Mouse (Mus musculus) lung, postnatal 0 days (tissue): ENCODE data around the gene Pecr. TPM values are rescaled to one million over a fixed set of nuclear protein-coding genes. Genes with fewer than 3 reads are reported as not detected.

ENCODE experiments used
- ATAC-seq: fragments of 200-750 bp; cut with Nextera tagmentation; 2 replicates; pipeline ENCODE4 v1.8.0; 2017; ENCODE audit warnings: moderate library complexity
- DNase-seq: peaks from one replicate; pipeline ENCODE4 v3.0.0-alpha.2; 2016; ENCODE audit warnings: low spot score
- H3K27ac ChIP-seq: fragments of 300-500 bp; sonication (generic); 2 replicates; pipeline ENCODE4 v1.5.1; 2014; ENCODE audit warnings: antibody characterized with exemption, mild to moderate bottlenecking, low read length, mixed read lengths
- H3K27me3 ChIP-seq: fragments of 300-500 bp; sonication (generic); replicated peaks from 2 replicates; pipeline ENCODE4 v1.6.1; 2014; ENCODE audit warnings: low read length, mixed read lengths; ENCODE audit not compliant: insufficient read depth
- H3K36me3 ChIP-seq: fragments of 300-500 bp; sonication (generic); 2 replicates; pipeline ENCODE4 v1.6.1; 2014; ENCODE audit warnings: low read length, mixed read lengths; ENCODE audit not compliant: insufficient read depth
- H3K4me1 ChIP-seq: fragments of 300-500 bp; sonication (generic); 2 replicates; pipeline ENCODE4 v1.6.1; 2014; ENCODE audit warnings: antibody characterized with exemption, low read depth, low read length, mixed read lengths; ENCODE audit not compliant: insufficient read depth
- H3K4me2 ChIP-seq: fragments of 300-500 bp; sonication (generic); replicated peaks from 2 replicates; pipeline ENCODE4 v1.6.1; 2014; ENCODE audit warnings: low read depth, mild to moderate bottlenecking, low read length, moderate library complexity, mixed read lengths
- H3K4me3 ChIP-seq: fragments of 300-500 bp; sonication (generic); 2 replicates; pipeline ENCODE4 v1.5.1; 2014; ENCODE audit warnings: low read depth, low read length
- H3K9ac ChIP-seq: fragments of 300-500 bp; sonication (generic); replicated peaks from 2 replicates; pipeline ENCODE4 v1.6.1; 2014; ENCODE audit warnings: low read depth, mild to moderate bottlenecking
- H3K9me3 ChIP-seq: fragments of 300-500 bp; sonication (generic); 2 replicates; pipeline ENCODE4 v1.6.1; 2016; ENCODE audit warnings: low read length, mixed read lengths
- CTCF ChIP-seq: IDR thresholded peaks from 2 replicates; pipeline ENCODE4 v1.5.1; 2016; ENCODE audit warnings: antibody characterized with exemption, mild to moderate bottlenecking
- EP300 ChIP-seq: IDR thresholded peaks from 2 replicates; pipeline ENCODE4 v1.6.1; 2016; ENCODE audit warnings: antibody characterized with exemption, mild to moderate bottlenecking, control low read depth
- WGBS: fragments of 180-500 bp; shearing (Covaris S2); extraction: QIAGEN DNeasy Blood & Tissue Kit; methylation state at CpG from one replicate; pipeline ENCODE4 v1.1.7; 2014; 5-methylcytosine and 5-hydroxymethylcytosine counted together
- polyA plus RNA-seq: library from polyadenylated mRNA; unstranded; fragments of >200 nt; fragmentation: Nextera tagmentation; extraction: Ambion mirVana; gene quantifications from 2 replicates; pipeline ENCODE4 v1.2.1, GENCODE M21; 2015

Gene Pecr
- polyA plus RNA-seq, 1 experiment from 2014 or later = 12.0 TPM

DNA sequence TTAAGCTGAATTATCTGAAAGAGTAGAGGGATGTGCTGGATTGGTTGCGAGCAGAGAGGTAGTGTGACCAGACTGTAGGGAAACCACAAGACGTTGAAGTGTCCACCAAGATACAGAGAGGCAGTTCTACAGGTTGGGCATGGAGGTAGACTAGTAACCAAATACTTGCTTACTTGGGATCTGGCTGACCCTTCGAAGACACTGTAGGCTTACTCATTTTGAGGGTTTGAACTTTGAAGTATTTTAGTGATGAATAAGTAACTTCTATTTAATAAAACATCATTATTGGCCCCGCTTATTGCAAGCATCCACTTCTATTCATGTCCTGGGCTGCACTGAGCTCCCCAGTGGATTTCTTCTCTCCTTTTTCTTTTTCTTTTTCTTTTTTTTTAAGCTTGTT is 7.3 kb upstream of the Pecr start:
- H3K36me3 ChIP-seq = no peaks in the 10 kb centered on the region
- TF ChIP-seq EP300 (no peak), CTCF (no peak)
- no peaks in the 10 kb centered on the region for H3K27me3 ChIP-seq
- H3K4me1 ChIP-seq = no peaks in the 10 kb centered on the region
- H3K4me2 ChIP-seq = no peak overlapping the region
- H3K4me3 ChIP-seq = no peak overlapping the region
- no peak overlapping the region for H3K27ac ChIP-seq
- no peak for ATAC-seq
- WGBS = 89% methylated on average over 4 of the region's 4 CpGs
- H3K9ac ChIP-seq = no peak overlapping the region
- no peak for DNase-seq
- no peaks in the 10 kb centered on the region for H3K9me3 ChIP-seq

DNA sequence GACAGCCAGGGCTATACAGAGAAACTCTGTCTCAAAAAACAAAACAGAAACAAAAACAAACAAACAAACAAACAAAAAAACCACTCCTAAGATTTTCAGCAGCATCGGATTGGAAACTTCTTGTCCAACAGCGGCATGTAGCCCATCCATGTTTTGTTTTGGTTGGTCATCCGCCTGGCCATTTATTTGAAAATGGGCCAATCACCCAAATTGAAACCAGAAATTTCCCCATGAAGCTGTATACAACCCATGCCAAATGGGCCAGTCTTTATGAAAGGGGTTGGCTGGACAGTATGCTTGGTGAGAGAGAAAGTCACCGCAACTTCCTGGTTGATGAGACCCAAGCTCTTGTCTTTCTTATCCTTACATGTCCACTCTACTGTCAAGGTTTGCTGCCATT is 6.8 kb upstream of the Pecr start:
- WGBS = 92% methylated on average over 4 of the region's 4 CpGs
- Histone ChIP-seq H3K27ac (no peak overlapping the region), H3K4me1 (no peaks in the 10 kb centered on the region), H3K4me3 (no peak overlapping the region), H3K4me2 (no peak overlapping the region), H3K27me3 (no peaks in the 10 kb centered on the region), H3K9ac (no peak overlapping the region), H3K36me3 (no peaks in the 10 kb centered on the region), H3K9me3 (no peaks in the 10 kb centered on the region)
- TF ChIP-seq CTCF (no peak), EP300 (no peak)
- DNase-seq (no peak), ATAC-seq (no peak)

DNA sequence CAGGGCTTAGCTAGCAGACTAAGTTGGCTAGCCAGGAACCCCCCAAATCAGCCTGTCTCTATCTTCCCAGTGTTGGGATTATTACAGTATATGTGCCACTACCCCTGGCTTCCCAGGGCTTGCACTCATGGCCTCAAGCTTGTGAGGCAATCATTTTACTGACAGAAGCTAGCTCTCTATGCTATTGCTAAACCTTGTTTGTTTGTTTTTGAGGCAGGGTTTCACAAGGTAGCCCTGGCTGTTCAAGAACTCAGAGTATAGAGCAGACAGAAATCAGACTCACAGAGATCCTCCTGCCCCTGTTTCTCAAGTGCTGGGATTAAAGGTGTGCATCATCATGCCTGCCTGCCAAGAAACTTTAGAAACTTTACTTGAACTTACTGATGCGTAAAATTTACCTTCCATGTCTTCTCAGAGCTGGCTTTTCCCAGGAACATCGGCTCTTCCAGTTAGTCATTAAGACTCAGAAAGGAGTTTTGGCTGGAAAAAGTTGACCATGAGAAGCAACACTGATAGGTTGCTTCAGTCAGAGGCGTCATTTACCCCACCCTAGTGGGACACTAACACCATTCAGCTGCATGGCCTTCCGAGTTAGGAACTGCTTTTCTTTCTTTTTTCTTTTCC is 4.5 kb upstream of the Pecr start:
- DNase-seq (no peak), ATAC-seq (no peak)
- no peak for TF ChIP-seq CTCF
- TF ChIP-seq EP300 = no peak
- Histone ChIP-seq H3K36me3 (no peaks in the 10 kb centered on the region), H3K27me3 (0 out of 2 replicates have a peak, but pooled peaks cover 3% of the 10 kb centered on the region), H3K4me1 (no peaks in the 10 kb centered on the region), H3K9me3 (no peaks in the 10 kb centered on the region), H3K4me2 (no peak overlapping the region), H3K27ac (no peak overlapping the region), H3K9ac (no peak overlapping the region), H3K4me3 (no peak overlapping the region)
- WGBS = 86% methylated on average over 4 of the region's 4 CpGs

DNA sequence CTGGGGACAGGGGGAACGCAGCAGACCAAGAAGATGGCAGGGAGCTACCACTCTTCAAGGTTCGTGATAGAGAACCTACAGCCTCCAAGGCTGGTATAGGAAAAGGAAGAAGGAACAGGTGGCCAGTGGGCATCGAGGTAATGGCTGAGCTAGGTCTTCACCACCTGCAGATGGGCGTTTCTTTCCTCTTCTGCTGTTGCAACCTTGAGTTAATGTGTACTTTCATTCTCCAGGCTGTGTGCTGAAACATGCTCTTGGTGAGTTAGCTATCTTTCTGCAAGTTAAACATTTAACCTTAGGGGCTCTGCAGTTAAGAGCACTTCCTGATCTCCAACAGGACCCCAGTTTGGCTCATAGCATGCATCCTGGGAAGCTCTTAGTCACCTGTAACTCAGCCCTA is 3.8 kb upstream of the Pecr start:
- H3K4me1 ChIP-seq = no peaks in the 10 kb centered on the region
- no peak overlapping the region for H3K27ac ChIP-seq
- WGBS = 73% methylated on average over 4 of the region's 4 CpGs
- H3K27me3 ChIP-seq = 0 out of 2 replicates have a peak, but pooled peaks cover 3% of the 10 kb centered on the region
- TF ChIP-seq EP300 (no peak), CTCF (no peak)
- H3K4me2 ChIP-seq = no peak overlapping the region
- no peaks in the 10 kb centered on the region for H3K9me3 ChIP-seq
- no peak for DNase-seq
- no peak overlapping the region for H3K9ac ChIP-seq
- no peak overlapping the region for H3K4me3 ChIP-seq
- H3K36me3 ChIP-seq = no peaks in the 10 kb centered on the region
- no peak for ATAC-seq

DNA sequence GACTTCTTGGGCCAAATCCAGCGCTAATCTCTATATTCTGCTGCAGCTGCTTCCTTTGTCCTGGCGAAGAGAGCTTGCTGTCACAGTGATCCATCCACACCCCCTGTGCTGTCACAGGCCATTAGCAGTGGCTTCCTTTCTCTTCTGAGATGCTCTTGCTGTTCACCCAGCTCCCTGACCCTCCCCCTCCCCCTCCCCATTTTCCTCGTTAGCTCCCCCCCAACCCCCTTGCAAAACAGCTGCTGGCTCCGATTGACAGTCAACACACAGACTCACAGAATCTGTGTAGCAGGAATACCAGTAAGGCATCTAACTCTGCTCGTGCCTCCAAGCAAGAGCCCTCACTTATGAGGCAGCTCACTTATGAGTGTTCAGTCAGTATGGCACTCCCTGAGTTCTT is 2.8 kb upstream of the Pecr start:
- H3K36me3 ChIP-seq = no peaks in the 10 kb centered on the region
- WGBS = 30% methylated on average over 5 of the region's 5 CpGs
- DNase-seq (no peak), ATAC-seq (no peak)
- H3K9ac ChIP-seq = no peak overlapping the region
- H3K4me2 ChIP-seq = no peak overlapping the region
- 0 out of 2 replicates have a peak, but pooled peaks cover 3% of the 10 kb centered on the region for H3K27me3 ChIP-seq
- no peaks in the 10 kb centered on the region for H3K4me1 ChIP-seq
- no peak overlapping the region for H3K4me3 ChIP-seq
- no peak overlapping the region for H3K27ac ChIP-seq
- TF ChIP-seq EP300 = no peak
- TF ChIP-seq CTCF = no peak
- no peaks in the 10 kb centered on the region for H3K9me3 ChIP-seq

DNA sequence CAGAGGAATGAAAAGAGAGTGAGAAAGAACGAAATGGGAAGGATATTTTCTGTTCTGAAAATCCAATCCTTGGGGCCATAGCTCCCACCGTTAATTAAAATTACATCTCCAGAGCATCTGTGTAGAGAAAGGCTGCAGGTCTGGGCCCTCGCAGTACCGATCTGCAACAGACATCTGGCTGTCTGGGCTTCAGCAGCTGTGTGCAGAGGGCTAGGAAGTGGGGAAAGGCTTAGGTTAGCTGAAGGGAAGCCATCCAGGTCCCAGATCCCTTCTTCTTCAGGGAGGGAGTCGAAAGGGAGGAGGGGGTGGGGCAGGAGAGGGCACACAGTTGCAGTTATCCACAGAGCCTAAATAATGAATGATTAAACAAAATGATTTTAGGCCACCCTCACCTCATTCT is 425 bp upstream of the Pecr start:
- Histone ChIP-seq H3K27ac (no peak overlapping the region), H3K36me3 (no peaks in the 10 kb centered on the region), H3K4me2 (peak overlapping the region; percentile 92; the same call in 1 of the 2 replicates), H3K4me3 (no peak overlapping the region), H3K9ac (no peak overlapping the region), H3K9me3 (no peaks in the 10 kb centered on the region), H3K27me3 (0 out of 2 replicates have a peak, but pooled peaks cover 3% of the 10 kb centered on the region), H3K4me1 (no peaks in the 10 kb centered on the region)
- no peak for TF ChIP-seq CTCF
- no peak for TF ChIP-seq EP300
- DNase-seq = no peak
- ATAC-seq = no peak
- 8% methylated on average over 5 of the region's 5 CpGs for WGBS
